Mouse (Mus musculus) kidney, adult 9 months (tissue): ENCODE measurements around the gene Lmo3.

Experiments used
- DNase-seq: peaks from one replicate; pipeline ENCODE4 v3.0.0; 2022

Lmo3 gene

GRCm38 (mm10) chr6:138421931-138422531 is 159.7 kb downstream of the Lmo3 start:
- no peak for DNase-seq

GRCm38 (mm10) chr6:138421191-138421613 is 160.6 kb downstream of the Lmo3 start:
- DNase-seq, result no peak

- no peak for DNase-seq
Observed at GRCm38 (mm10) chr6:138420536-138420891, 161.3 kb downstream of the Lmo3 start.

GRCm38 (mm10) chr6:138419871-138420535 is 161.8 kb downstream of the Lmo3 start:
- DNase-seq, result no peak

GRCm38 (mm10) chr6:138412075-138412474 is 169.7 kb downstream of the Lmo3 start:
- no peak for DNase-seq

GRCm38 (mm10) chr6:138402031-138402430 is 179.7 kb downstream of the Lmo3 start:
- no peak for DNase-seq

- DNase-seq, result no peak
Observed at GRCm38 (mm10) chr6:138398836-138399235, 182.9 kb downstream of the Lmo3 start.

GRCm38 (mm10) chr6:138391085-138391484 is 190.7 kb downstream of the Lmo3 start:
- no peak for DNase-seq

GRCm38 (mm10) chr6:138388168-138388936 is 193.4 kb downstream of the Lmo3 start:
- DNase-seq, result no peak

- DNase-seq, result no peak
Observed at GRCm38 (mm10) chr6:138383208-138383607, 198.6 kb downstream of the Lmo3 start.

- DNase-seq, result no peak
Observed at GRCm38 (mm10) chr6:138371176-138371575, 210.6 kb downstream of the Lmo3 start.

GRCm38 (mm10) chr6:138364111-138364510 is 217.7 kb downstream of the Lmo3 start:
- no peak for DNase-seq

GRCm38 (mm10) chr6:138350587-138351345 is 231.0 kb downstream of the Lmo3 start:
- peak; percentile 26 for DNase-seq

GRCm38 (mm10) chr6:138346558-138346957 is 235.2 kb downstream of the Lmo3 start:
- DNase-seq, result no peak

- DNase-seq, result no peak
Observed at GRCm38 (mm10) chr6:138335858-138336257, 245.9 kb downstream of the Lmo3 start.

- DNase-seq, result no peak
Observed at GRCm38 (mm10) chr6:138333991-138334390, 247.8 kb downstream of the Lmo3 start.

GRCm38 (mm10) chr6:138325744-138326400 is 255.9 kb downstream of the Lmo3 start:
- DNase-seq, result no peak

- DNase-seq, result no peak
Observed at GRCm38 (mm10) chr6:138325145-138325544, 256.6 kb downstream of the Lmo3 start.

- no peak for DNase-seq
Observed at GRCm38 (mm10) chr6:138323325-138323724, 258.4 kb downstream of the Lmo3 start.

- DNase-seq, result no peak
Observed at GRCm38 (mm10) chr6:138320190-138320737, 261.5 kb downstream of the Lmo3 start.
